Mouse (Mus musculus): ENCODE data around the gene Rxrg.

Gene Rxrg

GRCm38 (mm10) chr1:167644866-167645537 is 46.8 kb downstream of the Rxrg start:
- peak; percentile 90 for DNase-seq (ENCODE audit: low spot score)

GRCm38 (mm10) chr1:167648670-167649069 is 50.5 kb downstream of the Rxrg start:
- DNase-seq (ENCODE audit: low spot score): no peak

GRCm38 (mm10) chr1:167649122-167649633 is 51.0 kb downstream of the Rxrg start:
- no peak for DNase-seq (ENCODE audit: low spot score)

- no peak for DNase-seq (ENCODE audit: low spot score)
Observed at GRCm38 (mm10) chr1:167652336-167652735, 54.2 kb downstream of the Rxrg start.

- DNase-seq (ENCODE audit: low spot score): no peak
Observed at GRCm38 (mm10) chr1:167659065-167659464, 60.9 kb downstream of the Rxrg start.

- DNase-seq (ENCODE audit: low spot score): peak; percentile 23
Observed at GRCm38 (mm10) chr1:167660521-167661101, 62.4 kb downstream of the Rxrg start.

GRCm38 (mm10) chr1:167661123-167661522 is 62.9 kb downstream of the Rxrg start:
- DNase-seq (ENCODE audit: low spot score): no peak

GRCm38 (mm10) chr1:167663136-167663535 is 65.0 kb downstream of the Rxrg start:
- no peak for DNase-seq (ENCODE audit: low spot score)

- DNase-seq (ENCODE audit: low spot score): peak; percentile 75
Observed at GRCm38 (mm10) chr1:167669796-167670195, 71.6 kb downstream of the Rxrg start.

GRCm38 (mm10) chr1:167672433-167672987 is 74.3 kb downstream of the Rxrg start:
- DNase-seq (ENCODE audit: low spot score): no peak

GRCm38 (mm10) chr1:167679061-167679460 is 80.9 kb downstream of the Rxrg start:
- DNase-seq (ENCODE audit: low spot score): no peak

GRCm38 (mm10) chr1:167688001-167688346 is 89.8 kb downstream of the Rxrg start:
- peak; percentile 45 for DNase-seq (ENCODE audit: low spot score)

- peak; percentile 54 for DNase-seq (ENCODE audit: low spot score)
Observed at GRCm38 (mm10) chr1:167688347-167689231, 90.4 kb downstream of the Rxrg start.

- DNase-seq (ENCODE audit: low spot score): no peak
Observed at GRCm38 (mm10) chr1:167689232-167689261, 90.9 kb downstream of the Rxrg start, which contains the start of gene Lmx1a. Gene Lmx1a, plus strand, starts transcription at chr1:167689237.
